ENCODE assay signal across 20 mouse cellular contexts in the genomic region with DNA sequence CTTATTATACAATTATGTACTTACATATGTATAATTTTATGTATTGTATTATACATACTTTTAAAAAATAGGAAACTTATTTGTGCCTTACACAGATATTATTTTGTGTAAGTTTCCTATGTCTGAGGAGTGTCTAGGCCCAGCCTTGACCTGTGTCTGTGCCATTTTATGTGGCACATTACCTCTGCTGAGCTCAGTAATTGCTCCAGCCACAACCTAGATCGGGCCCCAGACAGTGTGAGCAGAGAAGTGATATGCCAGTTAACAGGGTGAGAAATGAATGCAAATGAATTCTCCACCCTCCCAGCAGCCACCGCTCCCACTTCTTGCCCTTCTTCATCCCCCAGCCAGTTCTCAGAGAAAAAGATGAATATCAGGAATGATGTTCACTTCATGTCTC.
A peak's percentile ranks its signal among the peaks of the same experiment; 100 is the strongest.
DNase-seq lines count a peak whose midpoint lies in the region; ATAC-seq and TF ChIP-seq lines count a peak whose summit lies in the region.
"Had no signal": no experiment of that assay in that cellular context is flagged by ENCODE, and none has a peak within 500 bp of the region (broad histone marks: within the 10 kb centered on the region; RNA-seq: fewer than 3 reads in every experiment).

No protein-coding gene starts in this region.

- H3K4me2 ChIP-seq in hindbrain, embryonic 15.5 days = no peak overlapping the region
- no peak overlapping the region for H3K4me2 ChIP-seq in hindbrain, embryonic 13.5 days
- no peak overlapping the region for H3K4me2 ChIP-seq in midbrain, embryonic 16.5 days (ENCODE audit: low read length)
- H3K4me2 ChIP-seq in midbrain, postnatal 0 days (ENCODE audit: low read depth, low read length, poor library complexity, severe bottlenecking) = no peak overlapping the region
- H3K4me2 ChIP-seq: forebrain, embryonic 15.5 days; heart, embryonic 11.5 days had no signal

- TF ChIP-seq POLR2A in brain, embryonic 14.5 days (IDR thresholded peaks at IDR 0.05; ENCODE audit: borderline replicate concordance, extremely low read depth, insufficient read depth, insufficient read length, poor library complexity, severe bottlenecking) = no peak

- no peak overlapping the region for H3K9ac ChIP-seq in hindbrain, embryonic 15.5 days
- H3K9ac ChIP-seq in hindbrain, embryonic 13.5 days = no peak overlapping the region
- H3K9ac ChIP-seq in midbrain, embryonic 16.5 days (ENCODE audit: low read depth, low read length) = no peak overlapping the region
- H3K9ac ChIP-seq in midbrain, postnatal 0 days (replicated peaks; ENCODE audit: low read length, poor library complexity, severe bottlenecking) = no peak overlapping the region
- H3K9ac ChIP-seq: forebrain, embryonic 15.5 days had no signal

- no peak overlapping the region for H3K27ac ChIP-seq in hindbrain, embryonic 15.5 days (replicated peaks)
- H3K27ac ChIP-seq in hindbrain, embryonic 13.5 days = no peak overlapping the region
- no peak overlapping the region for H3K27ac ChIP-seq in midbrain, embryonic 16.5 days (ENCODE audit: low read length)
- H3K27ac ChIP-seq in midbrain, postnatal 0 days (ENCODE audit: low read depth, low read length) = no peak overlapping the region
- H3K27ac ChIP-seq: forebrain, embryonic 10.5 days; forebrain, embryonic 15.5 days; gastrocnemius, adult 2 months had no signal

- H3K27me3 ChIP-seq in hindbrain, embryonic 15.5 days = no peaks in the 10 kb centered on the region
- H3K27me3 ChIP-seq in hindbrain, embryonic 13.5 days = no peaks in the 10 kb centered on the region
- no peaks in the 10 kb centered on the region for H3K27me3 ChIP-seq in midbrain, embryonic 16.5 days (ENCODE audit: control insufficient read depth, insufficient read depth, low read depth, low read length)
- no peaks in the 10 kb centered on the region for H3K27me3 ChIP-seq in midbrain, postnatal 0 days (ENCODE audit: insufficient read depth, low read length)
- H3K27me3 ChIP-seq: forebrain, embryonic 15.5 days had no signal

- no peaks in the 10 kb centered on the region for H3K9me3 ChIP-seq in hindbrain, embryonic 15.5 days
- H3K9me3 ChIP-seq in hindbrain, embryonic 13.5 days = no peaks in the 10 kb centered on the region
- no peaks in the 10 kb centered on the region for H3K9me3 ChIP-seq in midbrain, embryonic 16.5 days (replicated peaks; ENCODE audit: control insufficient read depth, low read length, poor library complexity, severe bottlenecking)
- no peaks in the 10 kb centered on the region for H3K9me3 ChIP-seq in midbrain, postnatal 0 days (ENCODE audit: low read length)
- H3K9me3 ChIP-seq: forebrain, embryonic 10.5 days; forebrain, embryonic 15.5 days had no signal

- no peak overlapping the region for H3K4me3 ChIP-seq in hindbrain, embryonic 15.5 days
- no peak overlapping the region for H3K4me3 ChIP-seq in hindbrain, embryonic 13.5 days
- no peak overlapping the region for H3K4me3 ChIP-seq in midbrain, embryonic 16.5 days (ENCODE audit: low read depth, low read length)
- no peak overlapping the region for H3K4me3 ChIP-seq in midbrain, postnatal 0 days (ENCODE audit: low read depth, low read length)
- H3K4me3 ChIP-seq: forebrain, embryonic 10.5 days; forebrain, embryonic 15.5 days; gastrocnemius, adult 2 months had no signal

- no peaks in the 10 kb centered on the region for H3K36me3 ChIP-seq in hindbrain, embryonic 15.5 days
- no peaks in the 10 kb centered on the region for H3K36me3 ChIP-seq in hindbrain, embryonic 13.5 days
- H3K36me3 ChIP-seq in midbrain, embryonic 16.5 days (ENCODE audit: control insufficient read depth, insufficient read depth, low read length) = no peaks in the 10 kb centered on the region
- no peaks in the 10 kb centered on the region for H3K36me3 ChIP-seq in midbrain, postnatal 0 days (ENCODE audit: insufficient read depth, low read length)
- H3K36me3 ChIP-seq: forebrain, embryonic 10.5 days; forebrain, embryonic 15.5 days had no signal

- peak; percentile 30; the same call in 1 of the 2 replicates for ATAC-seq in frontal cortex, adult (ENCODE audit: low TSS enrichment)
- ATAC-seq in hindbrain, embryonic 15.5 days (ENCODE audit: low FRiP score, low read depth) = 0 out of 2 replicates have a peak, but pooled peaks have one; percentile 15
- ATAC-seq in hindbrain, embryonic 13.5 days (ENCODE audit: low FRiP score) = no peak
- ATAC-seq in midbrain, embryonic 16.5 days = peak; percentile 60; the same call in 1 of the 2 replicates
- ATAC-seq in midbrain, postnatal 0 days (ENCODE audit: low FRiP score) = no peak
- ATAC-seq: CD4-positive, CD25-positive, alpha-beta regulatory T cell, adult 4 months; forebrain, embryonic 15.5 days; intestine, postnatal 0 days had no signal

- DNase-seq in frontal cortex, adult 2 months (ENCODE audit: extremely low spot score in 1 of 2, low spot score in 1 of 2) = no peak
- no peak for DNase-seq in midbrain, postnatal 0 days (ENCODE audit: low spot score)
- DNase-seq in brain, embryonic 14.5 days (ENCODE audit: low read depth) = peak; percentile 41
- DNase-seq in adrenal gland, adult (ENCODE audit: inconsistent age in 2 of 2, low spot score in 1 of 2) = no peak
- DNase-seq: adrenal gland, adult 8-10 months; adrenal gland, postnatal 25 days; cerebellum, adult 11-12 months; cerebellum, adult 9-10 months; cerebellum, postnatal 14 days; gastrocnemius, adult 2 months; gastrocnemius, postnatal 14 days had no signal

- H3K4me1 ChIP-seq in hindbrain, embryonic 15.5 days (replicated peaks) = peaks cover 8% of the 10 kb centered on the region
- H3K4me1 ChIP-seq in hindbrain, embryonic 13.5 days (replicated peaks) = peaks cover 17% of the 10 kb centered on the region
- no peaks in the 10 kb centered on the region for H3K4me1 ChIP-seq in midbrain, embryonic 16.5 days (ENCODE audit: control insufficient read depth, insufficient read depth, low read length)
- H3K4me1 ChIP-seq in midbrain, postnatal 0 days (ENCODE audit: insufficient read depth, low read length) = no peaks in the 10 kb centered on the region
- H3K4me1 ChIP-seq: forebrain, embryonic 15.5 days had no signal

- 39% methylated on average over 2 of the region's 2 CpGs for WGBS in hindbrain, embryonic 15.5 days
- WGBS in hindbrain, embryonic 13.5 days = 31% methylated on average over 2 of the region's 2 CpGs
- WGBS in midbrain, embryonic 16.5 days = 48% methylated on average over 2 of the region's 2 CpGs
- 59% methylated on average over 2 of the region's 2 CpGs for WGBS in midbrain, postnatal 0 days

- no peak for TF ChIP-seq CTCF in midbrain, postnatal 0 days (IDR thresholded peaks at IDR 0.05)
- TF ChIP-seq CTCF in brain, embryonic 14.5 days (IDR thresholded peaks at IDR 0.05; ENCODE audit: borderline replicate concordance, extremely low read depth, insufficient read depth, insufficient read length) = no peak

Comparison
In these comparisons a context has a peak if more than half of its experiments do, and no peak if none do; other contexts are left out.
1. ATAC-seq: peak in frontal cortex, adult (single experiment), hindbrain, embryonic 15.5 days (single experiment) and midbrain, embryonic 16.5 days (single experiment); none in hindbrain, embryonic 13.5 days (single experiment) and midbrain, postnatal 0 days (single experiment).